Mouse (Mus musculus): ENCODE data around the gene Tprkb.

DNA sequence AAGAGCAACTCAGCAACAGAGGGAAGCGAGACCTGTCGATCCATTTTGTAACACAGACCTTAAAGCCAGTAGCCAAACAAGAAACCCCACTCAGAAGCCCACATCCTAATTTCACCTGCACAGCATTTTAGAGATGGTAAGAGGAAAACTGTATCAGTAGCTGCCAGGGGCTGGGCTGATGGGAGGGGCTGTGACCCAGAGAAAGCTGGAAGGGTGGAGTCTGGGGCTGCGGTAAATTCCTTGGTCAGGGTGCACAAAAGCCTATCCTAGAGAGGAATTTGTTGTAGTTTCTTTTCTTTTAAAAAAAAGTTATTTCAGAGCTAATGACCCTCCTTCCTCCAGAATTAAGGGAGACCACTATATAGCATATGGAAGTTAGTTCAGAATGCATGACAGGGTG is 30.8 kb downstream of the Tprkb start:
- TF ChIP-seq POLR2A (IDR thresholded peaks at IDR 0.05; ENCODE audit: insufficient read depth, low read length), result no peak
- no peak for TF ChIP-seq EP300 (IDR thresholded peaks at IDR 0.05; ENCODE audit: insufficient read depth, low read depth, low read length)
